28 mouse cellular contexts compared by ENCODE assay signal in genomic region chr6:34306797-34307196, GRCm38 (mm10). TPM values are rescaled to one million over a fixed set of nuclear protein-coding genes. Genes with fewer than 3 reads are reported as not detected.
"Had no signal": no experiment of that assay in that cellular context is flagged by ENCODE, and none has a peak within 500 bp of the region (broad histone marks: within the 10 kb centered on the region; RNA-seq: fewer than 3 reads in every experiment).

No protein-coding gene starts in this region.

- H3K4me3 ChIP-seq: embryonic facial prominence, embryonic 10.5 days; embryonic facial prominence, embryonic 12.5 days; embryonic facial prominence, embryonic 13.5 days; embryonic facial prominence, embryonic 15.5 days; erythroblast, embryonic 14.5 days; forebrain, embryonic 10.5 days; forebrain, embryonic 12.5 days; forebrain, embryonic 13.5 days; forebrain, embryonic 15.5 days; gastrocnemius, adult 2 months had no signal

- H3K4me1 ChIP-seq: embryonic facial prominence, embryonic 10.5 days; embryonic facial prominence, embryonic 12.5 days; embryonic facial prominence, embryonic 13.5 days; embryonic facial prominence, embryonic 15.5 days; forebrain, embryonic 10.5 days; forebrain, embryonic 12.5 days; forebrain, embryonic 13.5 days; forebrain, embryonic 15.5 days had no signal

- DNase-seq: cerebellum, adult 18-20 months; cerebellum, adult 2 months; cerebellum, adult 8-10 months; cerebellum, adult 9-10 months; cerebellum, adult 9-11 months; cerebellum, postnatal 10 days; cerebellum, postnatal 14 days; cerebellum, postnatal 25 days; cerebellum, postnatal 36 days; embryo, embryonic 11 days; forebrain, postnatal 0 days; gastrocnemius, adult 2 months; gastrocnemius, postnatal 10 days; gastrocnemius, postnatal 14 days; gastrocnemius, postnatal 25 days; gastrocnemius, postnatal 36 days; heart, adult 11 months had no signal

- H3K27me3 ChIP-seq: embryonic facial prominence, embryonic 12.5 days; embryonic facial prominence, embryonic 13.5 days; embryonic facial prominence, embryonic 15.5 days; forebrain, embryonic 12.5 days; forebrain, embryonic 13.5 days; forebrain, embryonic 15.5 days had no signal

- H3K9me3 ChIP-seq: embryonic facial prominence, embryonic 10.5 days; embryonic facial prominence, embryonic 12.5 days; embryonic facial prominence, embryonic 13.5 days; embryonic facial prominence, embryonic 15.5 days; forebrain, embryonic 10.5 days; forebrain, embryonic 12.5 days; forebrain, embryonic 13.5 days; forebrain, embryonic 15.5 days had no signal

- H3K27ac ChIP-seq: embryonic facial prominence, embryonic 10.5 days; embryonic facial prominence, embryonic 12.5 days; embryonic facial prominence, embryonic 13.5 days; embryonic facial prominence, embryonic 15.5 days; forebrain, embryonic 10.5 days; forebrain, embryonic 12.5 days; forebrain, embryonic 13.5 days; forebrain, embryonic 15.5 days; gastrocnemius, adult 2 months had no signal

- H3K9ac ChIP-seq: embryonic facial prominence, embryonic 12.5 days; embryonic facial prominence, embryonic 13.5 days; embryonic facial prominence, embryonic 15.5 days; forebrain, embryonic 12.5 days; forebrain, embryonic 13.5 days; forebrain, embryonic 15.5 days; forebrain, postnatal 0 days had no signal

- H3K4me2 ChIP-seq: embryonic facial prominence, embryonic 12.5 days; embryonic facial prominence, embryonic 13.5 days; embryonic facial prominence, embryonic 15.5 days; forebrain, embryonic 12.5 days; forebrain, embryonic 13.5 days; forebrain, embryonic 15.5 days had no signal

- ATAC-seq: forebrain, embryonic 13.5 days; forebrain, embryonic 14.5 days; forebrain, embryonic 15.5 days; forebrain, embryonic 16.5 days; forebrain, postnatal 0 days had no signal

RNA-seq across cellular contexts. Expression of gene Akr1b8, which starts 47.1 kb away (rescaled TPM):
- polyA plus RNA-seq: erythroblast, embryonic 14.5 days had no signal
